Mouse (Mus musculus): ENCODE measurements around the gene Suox.

DNA sequence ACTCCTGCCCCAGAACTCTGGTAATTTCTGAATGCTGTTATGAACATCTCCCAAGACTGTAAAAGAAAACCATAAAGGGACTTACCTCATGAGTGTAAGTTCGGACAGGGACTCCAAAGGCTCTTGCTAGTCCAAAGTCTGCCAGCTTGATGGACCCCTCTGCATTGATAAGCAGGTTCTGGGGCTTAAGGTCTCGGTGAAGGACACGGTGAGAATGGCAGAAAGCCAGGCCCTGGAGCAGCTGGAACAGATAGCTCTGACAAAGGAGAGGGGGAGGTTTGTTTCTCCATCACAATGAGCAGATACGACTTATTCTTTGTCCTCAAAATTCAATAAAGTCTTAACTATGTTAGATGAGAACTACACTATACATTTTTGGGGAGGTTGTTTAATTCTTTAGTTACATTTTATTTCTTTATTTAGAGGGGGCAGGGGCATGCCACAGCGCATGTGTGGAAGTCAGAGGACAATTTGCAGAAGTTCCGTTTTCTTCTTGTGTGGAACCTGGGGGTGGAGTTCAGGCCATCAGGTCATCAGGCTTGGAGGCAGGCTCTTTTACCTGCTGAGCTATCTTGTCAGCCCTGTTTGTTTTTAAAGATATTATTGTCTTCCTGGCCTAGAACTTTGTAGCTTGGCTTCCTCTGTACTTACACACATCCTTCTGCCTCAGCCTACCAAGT, 28.6 kb upstream of the Suox start:
- no peak for TF ChIP-seq POLR2A (IDR thresholded peaks at IDR 0.05; ENCODE audit: low read depth, low read length)
- TF ChIP-seq CTCF (IDR thresholded peaks at IDR 0.05; ENCODE audit: extremely low read depth, insufficient read length, insufficient replicate concordance, low read depth, low read length): no peak
